Mouse (Mus musculus) erythroblast, embryonic 14.5 days (primary cell): ENCODE results near the gene Iqcf5. TPM values are rescaled to one million over a fixed set of nuclear protein-coding genes. Genes with fewer than 3 reads are reported as not detected.
A peak's percentile ranks its signal among the peaks of the same experiment; 100 is the strongest.

ENCODE experiments used
- H3K27me3 ChIP-seq: 2 replicates; pipeline ENCODE4 v1.6.1; 2012; ENCODE audit warnings: inconsistent platforms; ENCODE audit not compliant: control insufficient read depth
- H3K36me3 ChIP-seq: 2 replicates; pipeline ENCODE4 v1.6.1; 2012; ENCODE audit warnings: mild to moderate bottlenecking, inconsistent platforms; ENCODE audit not compliant: control insufficient read depth
- H3K4me1 ChIP-seq: 2 replicates; pipeline ENCODE4 v1.6.1; 2012; ENCODE audit warnings: inconsistent platforms; ENCODE audit not compliant: control insufficient read depth
- H3K4me3 ChIP-seq: replicated peaks from 2 replicates; pipeline ENCODE3; 2012; ENCODE audit warnings: moderate library complexity, mild to moderate bottlenecking, inconsistent platforms
- H3K9me3 ChIP-seq: 2 replicates; pipeline ENCODE4 v1.6.1; 2012; ENCODE audit warnings: low read length, inconsistent platforms, mixed read lengths; ENCODE audit not compliant: control insufficient read depth
- GATA1 ChIP-seq: IDR thresholded peaks from 2 replicates; pipeline ENCODE4 v1.6.1; 2012; ENCODE audit warnings: low read length, inconsistent platforms, mixed read lengths
- TAL1 ChIP-seq: IDR thresholded peaks from 3 replicates; pipeline ENCODE4 v1.6.1; 2012; ENCODE audit warnings: low read length, inconsistent platforms, mixed read lengths
- polyA plus RNA-seq: library from polyadenylated mRNA; stranded (reverse); fragments of >175 nt; gene quantifications from 2 replicates; pipeline ENCODE4 v1.2.3, GENCODE M21; 2012

Iqcf5 gene
- polyA plus RNA-seq, result not detected in 2 replicates

- Histone ChIP-seq H3K36me3 (no peaks in the 10 kb centered on the region), H3K4me3 (no peak within 1 kb of the TSS), H3K9me3 (no peaks in the 10 kb centered on the region), H3K4me1 (no peaks in the 10 kb centered on the region), H3K27me3 (no peaks in the 10 kb centered on the region)
- TF ChIP-seq GATA1 (no peak), TAL1 (no peak)
Measured at GRCm38 (mm10) chr9:106514273-106514672, at the start of gene Iqcf5. TSS of gene Iqcf5 (plus strand) at chr9:106514573.

GRCm38 (mm10) chr9:106464751-106465541 lies 49.4 kb upstream of the Iqcf5 start:
- Histone ChIP-seq H3K9me3 (no peaks in the 10 kb centered on the region; the same call in 1 of the 2 replicates), H3K4me1 (peaks cover 5% of the 10 kb centered on the region), H3K4me3 (peak overlapping the region; percentile 27), H3K27me3 (peaks cover 33% of the 10 kb centered on the region), H3K36me3 (no peaks in the 10 kb centered on the region; the same call in 1 of the 2 replicates)
- TF ChIP-seq TAL1, result no peak
- no peak for TF ChIP-seq GATA1

- no peak for TF ChIP-seq GATA1
- TF ChIP-seq TAL1, result no peak
- Histone ChIP-seq H3K4me1 (peaks cover 5% of the 10 kb centered on the region), H3K9me3 (no peaks in the 10 kb centered on the region; the same call in 1 of the 2 replicates), H3K27me3 (peaks cover 33% of the 10 kb centered on the region), H3K4me3 (peak within 1 kb of the TSS; percentile 27), H3K36me3 (no peaks in the 10 kb centered on the region; the same call in 1 of the 2 replicates)
Measured at GRCm38 (mm10) chr9:106465571-106466200, 48.7 kb upstream of the Iqcf5 start, which contains the start of gene Gpr62. TSS of gene Gpr62 (minus strand) at chr9:106465938.

GRCm38 (mm10) chr9:106466721-106467120 lies 47.7 kb upstream of the Iqcf5 start:
- H3K4me1 ChIP-seq, result peaks cover 5% of the 10 kb centered on the region
- TF ChIP-seq TAL1, result no peak
- H3K27me3 ChIP-seq, result peaks cover 33% of the 10 kb centered on the region
- H3K4me3 ChIP-seq, result no peak overlapping the region
- H3K36me3 ChIP-seq, result no peaks in the 10 kb centered on the region; the same call in 1 of the 2 replicates
- no peaks in the 10 kb centered on the region; the same call in 1 of the 2 replicates for H3K9me3 ChIP-seq

GRCm38 (mm10) chr9:106467746-106468145 lies 46.6 kb upstream of the Iqcf5 start:
- Histone ChIP-seq H3K9me3 (no peaks in the 10 kb centered on the region; the same call in 1 of the 2 replicates), H3K4me3 (no peak overlapping the region), H3K4me1 (peaks cover 5% of the 10 kb centered on the region), H3K27me3 (peaks cover 33% of the 10 kb centered on the region), H3K36me3 (no peaks in the 10 kb centered on the region; the same call in 1 of the 2 replicates)
- TF ChIP-seq TAL1 (no peak), GATA1 (no peak)

- Histone ChIP-seq H3K27me3 (peaks cover 21% of the 10 kb centered on the region), H3K9me3 (no peaks in the 10 kb centered on the region; the same call in 1 of the 2 replicates), H3K4me3 (no peak overlapping the region), H3K36me3 (no peaks in the 10 kb centered on the region), H3K4me1 (peaks cover 10% of the 10 kb centered on the region)
- no peak for TF ChIP-seq GATA1
- TF ChIP-seq TAL1, result no peak
Measured at GRCm38 (mm10) chr9:106469317-106469716, 45.1 kb upstream of the Iqcf5 start.

GRCm38 (mm10) chr9:106469776-106470175 lies 44.6 kb upstream of the Iqcf5 start:
- no peaks in the 10 kb centered on the region; the same call in 1 of the 2 replicates for H3K9me3 ChIP-seq
- TF ChIP-seq TAL1, result no peak
- no peak for TF ChIP-seq GATA1
- no peaks in the 10 kb centered on the region for H3K36me3 ChIP-seq
- H3K4me3 ChIP-seq, result no peak overlapping the region
- peaks cover 16% of the 10 kb centered on the region for H3K27me3 ChIP-seq
- H3K4me1 ChIP-seq, result peaks cover 13% of the 10 kb centered on the region

- TF ChIP-seq GATA1, result no peak
- no peak for TF ChIP-seq TAL1
- Histone ChIP-seq H3K4me1 (peaks cover 22% of the 10 kb centered on the region), H3K27me3 (peaks cover 2% of the 10 kb centered on the region), H3K4me3 (no peak overlapping the region), H3K9me3 (no peaks in the 10 kb centered on the region), H3K36me3 (no peaks in the 10 kb centered on the region)
Measured at GRCm38 (mm10) chr9:106470991-106471750, 43.2 kb upstream of the Iqcf5 start.

- Histone ChIP-seq H3K27me3 (no peaks in the 10 kb centered on the region), H3K4me3 (no peak overlapping the region), H3K9me3 (no peaks in the 10 kb centered on the region), H3K36me3 (no peaks in the 10 kb centered on the region), H3K4me1 (peaks cover 29% of the 10 kb centered on the region)
- no peak for TF ChIP-seq GATA1
- no peak for TF ChIP-seq TAL1
Measured at GRCm38 (mm10) chr9:106471892-106472291, 42.5 kb upstream of the Iqcf5 start.
